Mouse (Mus musculus) kidney, postnatal 10 days (tissue): Measurements from ENCODE around the gene Anapc1.

Experiments
- DNase-seq: peaks from one replicate; pipeline ENCODE4 v3.0.0; 2021; ENCODE audit warnings: mixed read lengths

Gene Anapc1

DNA sequence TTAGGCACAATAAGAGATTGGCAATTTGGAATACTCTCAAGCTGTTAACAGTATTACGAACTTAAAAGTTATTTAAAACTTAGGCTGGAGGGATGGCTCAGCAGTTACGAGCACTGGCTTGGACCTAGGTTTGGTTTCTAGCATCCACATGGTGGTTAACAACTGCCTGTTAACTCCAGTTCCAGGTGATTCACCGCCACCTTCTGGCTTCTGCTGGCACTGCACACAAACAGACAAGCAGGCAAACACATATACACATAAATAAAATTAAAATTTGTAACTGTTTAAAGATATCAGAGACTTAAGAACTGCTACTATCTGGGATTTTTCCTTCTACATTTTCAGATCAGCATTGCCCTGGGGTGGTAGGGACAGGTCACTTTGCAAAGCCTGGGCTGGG lies 123.0 kb downstream of the Anapc1 start:
- peak; percentile 18 for DNase-seq
